Mouse (Mus musculus) CD4-positive, CD25-positive, alpha-beta regulatory T cell, adult 4 months (primary cell): Measurements from ENCODE around the gene Wdr95. TPM values are rescaled to one million over a fixed set of nuclear protein-coding genes. Genes with fewer than 3 reads are reported as not detected.
"Not testable (repeated sequence)": the region's sequence is repeated elsewhere in the genome, so short reads cannot be mapped to it uniquely, and the experiment has no call there.

Experiments
- ATAC-seq: one replicate; pipeline ENCODE4 v1.8.0; 2017
- polyA plus RNA-seq, 2 experiments: library from polyadenylated mRNA; unstranded; fragments of 100-300 nt; shearing (Covaris generic); gene quantifications; one replicate each; pipeline ENCODE4 v1.2.1; 2017

Wdr95 gene
- polyA plus RNA-seq, 2 experiments from 2014 or later, result not detected

- no peak for ATAC-seq
Observed at GRCm38 (mm10) chr5:149520806-149521205, 7.7 kb upstream of the Wdr95 start.

GRCm38 (mm10) chr5:149523856-149524241, 4.6 kb upstream of the Wdr95 start:
- ATAC-seq, result no peak

GRCm38 (mm10) chr5:149524242-149524858, 4.1 kb upstream of the Wdr95 start:
- peak; percentile 53 for ATAC-seq

- ATAC-seq, result peak; percentile 34
Observed at GRCm38 (mm10) chr5:149525055-149525785, 3.3 kb upstream of the Wdr95 start.

GRCm38 (mm10) chr5:149526467-149526951, 2.0 kb upstream of the Wdr95 start:
- peak; percentile 76 for ATAC-seq

- ATAC-seq, result not testable (repeated sequence)
Observed at GRCm38 (mm10) chr5:149527292-149527691, 1.2 kb upstream of the Wdr95 start.

- ATAC-seq, result no peak
Observed at GRCm38 (mm10) chr5:149533847-149534246, 5.4 kb downstream of the Wdr95 start.

- ATAC-seq, result no peak
Observed at GRCm38 (mm10) chr5:149536005-149536404, 7.5 kb downstream of the Wdr95 start.

GRCm38 (mm10) chr5:149537796-149538511, 9.5 kb downstream of the Wdr95 start:
- no peak for ATAC-seq

- no peak for ATAC-seq
Observed at GRCm38 (mm10) chr5:149538531-149538930, 10.1 kb downstream of the Wdr95 start.

- ATAC-seq, result no peak
Observed at GRCm38 (mm10) chr5:149539051-149539450, 10.6 kb downstream of the Wdr95 start.

GRCm38 (mm10) chr5:149551179-149551578, 22.7 kb downstream of the Wdr95 start:
- ATAC-seq, result no peak

GRCm38 (mm10) chr5:149552742-149553141, 24.3 kb downstream of the Wdr95 start:
- ATAC-seq, result no peak

- no peak for ATAC-seq
Observed at GRCm38 (mm10) chr5:149553373-149553772, 24.9 kb downstream of the Wdr95 start.

- ATAC-seq, result no peak
Observed at GRCm38 (mm10) chr5:149554397-149554796, 25.9 kb downstream of the Wdr95 start.

GRCm38 (mm10) chr5:149560903-149561588, 32.6 kb downstream of the Wdr95 start:
- ATAC-seq, result no peak

- ATAC-seq, result no peak
Observed at GRCm38 (mm10) chr5:149566026-149566425, 37.5 kb downstream of the Wdr95 start.

GRCm38 (mm10) chr5:149566957-149567356, 38.5 kb downstream of the Wdr95 start:
- ATAC-seq, result no peak

- ATAC-seq, result no peak
Observed at GRCm38 (mm10) chr5:149568993-149569392, 40.5 kb downstream of the Wdr95 start.

GRCm38 (mm10) chr5:149576977-149577376, 48.5 kb downstream of the Wdr95 start:
- ATAC-seq, result no peak

- no peak for ATAC-seq
Observed at GRCm38 (mm10) chr5:149577449-149577848, 49.0 kb downstream of the Wdr95 start.

GRCm38 (mm10) chr5:149582642-149583262, 54.3 kb downstream of the Wdr95 start:
- no peak for ATAC-seq
